In genomic region chr16:26104274-26104673, GRCm38 (mm10) we compare ENCODE assay signal across 9 mouse cellular contexts. TPM values are rescaled to one million over a fixed set of nuclear protein-coding genes. Genes with fewer than 3 reads are reported as not detected.
A peak's percentile ranks its signal among the peaks of the same experiment; 100 is the strongest.
DNase-seq lines count a peak whose midpoint lies in the region; ATAC-seq and TF ChIP-seq lines count a peak whose summit lies in the region.
"Had no signal": no experiment of that assay in that cellular context is flagged by ENCODE, and none has a peak within 500 bp of the region (broad histone marks: within the 10 kb centered on the region; RNA-seq: fewer than 3 reads in every experiment).

No protein-coding gene starts in this region.

- peak overlapping the region; percentile 63 for H3K4me3 ChIP-seq in left cerebral cortex, adult 2 months
- peak overlapping the region; percentile 85 for H3K4me3 ChIP-seq in limb, embryonic 10.5 days
- H3K4me3 ChIP-seq in neural tube, embryonic 14.5 days (ENCODE audit: low read depth, low read length): peak overlapping the region; percentile 66; the same call in 1 of the 2 replicates

- no peak for ATAC-seq in neural tube, embryonic 14.5 days (ENCODE audit: low read depth)

- no peak overlapping the region for H3K27ac ChIP-seq in left cerebral cortex, adult 2 months
- H3K27ac ChIP-seq in limb, embryonic 10.5 days: no peak overlapping the region
- H3K27ac ChIP-seq in neural tube, embryonic 14.5 days (ENCODE audit: low read depth, low read length): no peak overlapping the region

- DNase-seq in embryo, embryonic 10 days (ENCODE audit: low spot score): peak; percentile 12
- DNase-seq in embryo, embryonic 11 days: no peak
- no peak for DNase-seq in left cerebral cortex, adult 2 months (ENCODE audit: extremely low spot score in 1 of 2, low spot score in 2 of 2)
- DNase-seq in left cerebral cortex, postnatal 25 days (ENCODE audit: low spot score in 2 of 2): no peak
- DNase-seq in limb, embryonic 10.5 days (ENCODE audit: low spot score): peak; percentile 33
- DNase-seq in cerebellum, adult 8-10 months: no peak
- DNase-seq in natural killer cell, adult 2 months (ENCODE audit: low spot score in 2 of 2): no peak
- DNase-seq: cerebellum, postnatal 36 days had no signal

- no peaks in the 10 kb centered on the region for H3K36me3 ChIP-seq in limb, embryonic 10.5 days
- H3K36me3 ChIP-seq in neural tube, embryonic 14.5 days (ENCODE audit: control insufficient read depth, insufficient read depth, low read length): no peaks in the 10 kb centered on the region

- H3K9me3 ChIP-seq in limb, embryonic 10.5 days (replicated peaks): no peaks in the 10 kb centered on the region
- no peaks in the 10 kb centered on the region for H3K9me3 ChIP-seq in neural tube, embryonic 14.5 days (ENCODE audit: control insufficient read depth, low read length)

- H3K27me3 ChIP-seq in limb, embryonic 10.5 days (ENCODE audit: low read depth, poor library complexity, severe bottlenecking): no peaks in the 10 kb centered on the region
- no peaks in the 10 kb centered on the region for H3K27me3 ChIP-seq in neural tube, embryonic 14.5 days (ENCODE audit: control insufficient read depth, insufficient read depth, low read length)

- WGBS in limb, embryonic 10.5 days: 38% methylated on average over 4 of the region's 4 CpGs
- 59% methylated on average over 4 of the region's 4 CpGs for WGBS in neural tube, embryonic 14.5 days

- peaks cover 32% of the 10 kb centered on the region for H3K4me1 ChIP-seq in limb, embryonic 10.5 days
- no peaks in the 10 kb centered on the region for H3K4me1 ChIP-seq in neural tube, embryonic 14.5 days (ENCODE audit: control insufficient read depth, insufficient read depth, low read length)

- intact Hi-C loops in left cerebral cortex, adult 2 months (cut with DNase I): loop anchor here (5.0 kb wide), 2 partner anchors 93 to 122 kb away; no protein-coding TSS in a partner anchor
- intact Hi-C loops in left cerebral cortex, postnatal 25 days (cut with DNase I): no loop called here

- H3K4me2 ChIP-seq in neural tube, embryonic 14.5 days (ENCODE audit: low read depth, low read length): peak overlapping the region; percentile 78

- TF ChIP-seq CTCF in left cerebral cortex, adult 2 months (IDR thresholded peaks at IDR 0.05): no peak

- no peak overlapping the region for H3K9ac ChIP-seq in neural tube, embryonic 14.5 days (replicated peaks; ENCODE audit: low read depth, low read length)

RNA-seq across cellular contexts. Expression of gene P3h2, which starts 1.3 kb away (rescaled TPM):
- total RNA-seq in left cerebral cortex, adult 2 months (2021): 1 to 10 TPM; 3.7 TPM
- 1 to 10 TPM; 2.6 to 4.0 TPM for total RNA-seq in left cerebral cortex, postnatal 25 days (2021)
- polyA plus RNA-seq in limb, embryonic 10.5 days (2016; fragmentation: Nextera tagmentation; extraction: Ambion mirVana): 2.7 and 3.2 TPM in 2 replicates
- polyA plus RNA-seq in neural tube, embryonic 14.5 days (2014; fragmentation: Nextera tagmentation; extraction: Ambion mirVana): 1.6 and 1.8 TPM in 2 replicates

Comparison
In these comparisons a context has a peak if more than half of its experiments do, and no peak if none do; other contexts are left out.
1. DNase-seq: peak in embryo, embryonic 10 days (single experiment) and limb, embryonic 10.5 days (single experiment); none in embryo, embryonic 11 days (single experiment), left cerebral cortex, adult 2 months (0 of 2), left cerebral cortex, postnatal 25 days (0 of 2), cerebellum, adult 8-10 months (single experiment) and natural killer cell, adult 2 months (0 of 2).
2. Peak in every context shown above with its lines, with median percentiles within 50 percentile points of each other: H3K4me3 ChIP-seq.